Mouse (Mus musculus) embryo, embryonic 10 days (tissue): ENCODE data around the gene Olfr1487.
"Not testable (repeated sequence)": the region's sequence is repeated elsewhere in the genome, so short reads cannot be mapped to it uniquely, and the experiment has no call there.

Experiments used
- DNase-seq: peaks from one replicate; pipeline ENCODE4 v3.0.0-alpha.2; 2015; ENCODE audit warnings: low spot score

Olfr1487 gene

GRCm38 (mm10) chr19:13617075-13617474, at the start of gene Olfr1487:
Olfr1487 (plus strand) TSS chr19:13617375.
- DNase-seq, result not testable (repeated sequence)

GRCm38 (mm10) chr19:13583211-13583610, 34.0 kb upstream of the Olfr1487 start, which contains the start of gene Olfr1484:
Olfr1484 (plus strand) TSS chr19:13583511.
- DNase-seq, result no peak

- no peak for DNase-seq
Measured at GRCm38 (mm10) chr19:13631321-13631720, 14.1 kb downstream of the Olfr1487 start, which contains the start of gene Olfr1489. Olfr1489 (plus strand) TSS chr19:13631621.

- DNase-seq, result no peak
Measured at GRCm38 (mm10) chr19:13650791-13651190, 33.6 kb downstream of the Olfr1487 start, which contains the start of gene Olfr1490. Olfr1490 (plus strand) TSS chr19:13651091.
